Mouse (Mus musculus): ENCODE measurements around the gene Dennd1a. TPM values are rescaled to one million over a fixed set of nuclear protein-coding genes. Genes with fewer than 3 reads are reported as not detected.

The Dennd1a gene
- 5.6 and 7.0 TPM in 2 replicates for polyA plus RNA-seq (2015; fragmentation: Nextera tagmentation; extraction: Ambion mirVana)

GRCm38 (mm10) chr2:38286733-38287551, at the start of gene Dennd1a:
TSS of gene Dennd1a (minus strand) at chr2:38287390.

GRCm38 (mm10) chr2:37776016-37776415, 511.2 kb downstream of the Dennd1a start, which contains the start of gene Crb2:
TSS of gene Crb2 (plus strand) at chr2:37776249.

Other genes with a start within 250 kb of the Dennd1a start
- gene Lhx2, start 51.9 kb upstream of the Dennd1a start, polyA plus RNA-seq (2015; fragmentation: Nextera tagmentation; extraction: Ambion mirVana) = not detected in 2 replicates
- gene Nek6, start 224.3 kb upstream of the Dennd1a start, polyA plus RNA-seq (2015; fragmentation: Nextera tagmentation; extraction: Ambion mirVana) = 18.1 and 20.6 TPM in 2 replicates

Data from spleen, postnatal 0 days (tissue).